Mouse (Mus musculus) left cerebral cortex, adult 18-20 months (tissue): ENCODE data around the gene Gm44596. TPM values are rescaled to one million over a fixed set of nuclear protein-coding genes. Genes with fewer than 3 reads are reported as not detected.
A peak's percentile ranks its signal among the peaks of the same experiment; 100 is the strongest.

ENCODE experiments used
- DNase-seq, 2 experiments: peaks; one replicate each; pipeline ENCODE4 v3.0.0; 2021 to 2022; ENCODE audit warnings: low spot score in 2 of 2, mixed read lengths in 1 of 2
- long read RNA-seq, 2 experiments: library from polyadenylated mRNA; stranded (forward); transcript quantifications; one replicate each; pipeline ENCODE4 v2.0.0; 2021
- total RNA-seq, 2 experiments: library from RNA; stranded (reverse); gene quantifications; 2 replicates each; pipeline ENCODE4 v1.2.3; 2021

The Gm44596 gene
- total RNA-seq, result not detected
- long read RNA-seq, experiment 1, partial matches to known transcripts, result 1 of 1 reads
- long read RNA-seq, experiment 1, other reads (novel, unspliced or antisense), result 0 of 1 reads
- long read RNA-seq, experiment 2, partial matches to known transcripts, result 1 of 2 reads
- long read RNA-seq, experiment 2, other reads (novel, unspliced or antisense), result 1 of 2 reads

GRCm38 (mm10) chr6:128375192-128375591, at the start of gene Gm44596, which contains the start of gene Tex52:
Gm44596 (plus strand) TSS chr6:128375503.
Tex52 (plus strand) TSS chr6:128375456.
- peak; percentile 30 to 31 for DNase-seq

- DNase-seq, result peak; percentile 70 to 82
Observed at GRCm38 (mm10) chr6:128334397-128335124, 40.7 kb upstream of the Gm44596 start.

- DNase-seq, result no peak
Observed at GRCm38 (mm10) chr6:128337467-128337866, 37.8 kb upstream of the Gm44596 start.

- DNase-seq, result no peak
Observed at GRCm38 (mm10) chr6:128338876-128339275, 36.4 kb upstream of the Gm44596 start.

GRCm38 (mm10) chr6:128341956-128342723, 33.2 kb upstream of the Gm44596 start:
- DNase-seq, result no peak

- no peak for DNase-seq
Observed at GRCm38 (mm10) chr6:128345623-128346022, 29.7 kb upstream of the Gm44596 start.

GRCm38 (mm10) chr6:128346782-128347181, 28.5 kb upstream of the Gm44596 start:
- DNase-seq, result no peak

- no peak for DNase-seq
Observed at GRCm38 (mm10) chr6:128349711-128350110, 25.6 kb upstream of the Gm44596 start.

GRCm38 (mm10) chr6:128354140-128354539, 21.2 kb upstream of the Gm44596 start:
- DNase-seq, result no peak

GRCm38 (mm10) chr6:128355201-128355681, 20.1 kb upstream of the Gm44596 start:
- peak; percentile 22 to 41 for DNase-seq

- peak; percentile 96 to 97 for DNase-seq
Observed at GRCm38 (mm10) chr6:128355726-128356416, 19.4 kb upstream of the Gm44596 start, which contains the start of gene Tulp3. Tulp3 (minus strand) TSS chr6:128355851.

- peak; percentile 71 to 74 for DNase-seq
Observed at GRCm38 (mm10) chr6:128358999-128359398, 16.3 kb upstream of the Gm44596 start.

GRCm38 (mm10) chr6:128361901-128362300, 13.4 kb upstream of the Gm44596 start:
- DNase-seq, result no peak

- peak; percentile 80 to 86 for DNase-seq
Observed at GRCm38 (mm10) chr6:128362381-128363006, 12.8 kb upstream of the Gm44596 start, which contains the start of the genes Rhno1 and Foxm1. Rhno1 (minus strand) TSS chr6:128362911. Foxm1 (plus strand) TSS chr6:128362967.

- DNase-seq, result no peak
Observed at GRCm38 (mm10) chr6:128363007-128363825, 12.1 kb upstream of the Gm44596 start.

- no peak for DNase-seq
Observed at GRCm38 (mm10) chr6:128364721-128365120, 10.6 kb upstream of the Gm44596 start.

- no peak for DNase-seq
Observed at GRCm38 (mm10) chr6:128366466-128366865, 8.8 kb upstream of the Gm44596 start.

- no peak for DNase-seq
Observed at GRCm38 (mm10) chr6:128370040-128370439, 5.3 kb upstream of the Gm44596 start.

GRCm38 (mm10) chr6:128376371-128377085, 1.2 kb downstream of the Gm44596 start:
- no peak for DNase-seq
